ENCODE assay signal across 15 mouse cellular contexts in the genomic region with DNA sequence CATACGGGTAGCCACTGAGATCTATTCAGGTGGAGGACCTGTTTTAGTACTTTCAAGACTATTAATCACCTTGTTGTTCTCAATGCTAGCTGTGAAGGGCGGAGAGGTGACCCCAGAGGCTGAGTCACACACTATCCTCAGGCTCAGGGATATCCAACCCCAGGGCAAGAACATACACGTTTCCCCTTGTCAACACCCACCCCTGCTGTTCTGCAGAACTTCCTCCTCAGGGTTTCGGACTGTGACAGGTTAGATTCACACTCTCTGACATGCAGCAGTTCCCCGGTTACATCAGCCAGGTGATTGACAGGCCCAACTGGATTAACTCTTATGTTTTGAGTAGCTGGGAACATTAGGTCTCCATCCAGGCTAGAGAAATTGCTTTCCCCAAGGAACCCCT. TPM values are rescaled to one million over a fixed set of nuclear protein-coding genes. Genes with fewer than 3 reads are reported as not detected.
DNase-seq lines count a peak whose midpoint lies in the region; ATAC-seq and TF ChIP-seq lines count a peak whose summit lies in the region.
"Had no signal": no experiment of that assay in that cellular context is flagged by ENCODE, and none has a peak within 500 bp of the region (broad histone marks: within the 10 kb centered on the region; RNA-seq: fewer than 3 reads in every experiment).

No protein-coding gene starts in this region.

- peak; percentile 83 for ATAC-seq in stomach, postnatal 0 days (ENCODE audit: low FRiP score, low TSS enrichment)
- ATAC-seq: lung, postnatal 0 days had no signal

- H3K27me3 ChIP-seq in heart, embryonic 10.5 days (ENCODE audit: insufficient read depth, poor library complexity, severe bottlenecking), result no peaks in the 10 kb centered on the region
- H3K27me3 ChIP-seq in stomach, postnatal 0 days (ENCODE audit: control insufficient read depth, insufficient read depth, low read length), result no peaks in the 10 kb centered on the region
- H3K27me3 ChIP-seq: embryonic facial prominence, embryonic 12.5 days; neural tube, embryonic 12.5 days had no signal

- no peaks in the 10 kb centered on the region for H3K9me3 ChIP-seq in heart, embryonic 10.5 days
- no peaks in the 10 kb centered on the region for H3K9me3 ChIP-seq in stomach, postnatal 0 days (ENCODE audit: control insufficient read depth, low read length)
- H3K9me3 ChIP-seq: embryonic facial prominence, embryonic 12.5 days; neural tube, embryonic 12.5 days had no signal

- TF ChIP-seq CTCF in stomach, postnatal 0 days (IDR thresholded peaks at IDR 0.05; ENCODE audit: low read depth), result no peak

- no peak for TF ChIP-seq EP300 in stomach, postnatal 0 days (optimal IDR thresholded peaks at IDR 0.05)

- intact Hi-C loops in heart, postnatal 25 days (cut with DNase I), result no loop called here
- intact Hi-C loops in heart, postnatal 10 days (cut with DNase I), result no loop called here

- peak; percentile 83 for DNase-seq in heart, embryonic 10.5 days (ENCODE audit: low spot score)
- no peak for DNase-seq in heart, postnatal 25 days (ENCODE audit: low spot score)
- peak; percentile 64 for DNase-seq in urinary bladder, postnatal 14 days (ENCODE audit: low spot score)
- DNase-seq in urinary bladder, adult 2 months (ENCODE audit: low spot score), result no peak
- DNase-seq in heart, postnatal 10 days, result peak; percentile 11 to 14
- peak; percentile 25 for DNase-seq in stomach, postnatal 0 days (ENCODE audit: low spot score)
- no peak for DNase-seq in retina, postnatal 1 day
- no peak for DNase-seq in testis, postnatal 10 days (ENCODE audit: low spot score)
- DNase-seq: cerebellum, adult 8-10 months; midbrain, embryonic 14.5 days; thymus, postnatal 14 days had no signal

- peak overlapping the region; percentile 54; the same call in 1 of the 2 replicates for H3K27ac ChIP-seq in heart, embryonic 10.5 days
- peak overlapping the region; percentile 58; the same call in 1 of the 2 replicates for H3K27ac ChIP-seq in stomach, postnatal 0 days (replicated peaks)
- H3K27ac ChIP-seq: embryonic facial prominence, embryonic 12.5 days; layer of hippocampus, adult 2 months; neural tube, embryonic 12.5 days had no signal

- peaks cover 34% of the 10 kb centered on the region for H3K4me1 ChIP-seq in heart, embryonic 10.5 days
- H3K4me1 ChIP-seq in stomach, postnatal 0 days (replicated peaks; ENCODE audit: control insufficient read depth, insufficient read depth), result no peaks in the 10 kb centered on the region
- H3K4me1 ChIP-seq: embryonic facial prominence, embryonic 12.5 days; neural tube, embryonic 12.5 days had no signal

- 21% methylated on average over 5 of the region's 5 CpGs for WGBS in heart, embryonic 10.5 days
- WGBS in stomach, postnatal 0 days, result 36% methylated on average over 5 of the region's 5 CpGs

- H3K36me3 ChIP-seq in heart, embryonic 10.5 days, result peaks cover 28% of the 10 kb centered on the region
- H3K36me3 ChIP-seq in stomach, postnatal 0 days (ENCODE audit: control insufficient read depth, insufficient read depth, low read length), result peaks cover 4% of the 10 kb centered on the region; the same call in 1 of the 2 replicates
- H3K36me3 ChIP-seq: embryonic facial prominence, embryonic 12.5 days; neural tube, embryonic 12.5 days had no signal

- H3K4me2 ChIP-seq in stomach, postnatal 0 days (replicated peaks; ENCODE audit: low read depth), result no peak overlapping the region
- H3K4me2 ChIP-seq: embryonic facial prominence, embryonic 12.5 days; neural tube, embryonic 12.5 days had no signal

- no peak overlapping the region for H3K4me3 ChIP-seq in heart, embryonic 10.5 days
- H3K4me3 ChIP-seq in stomach, postnatal 0 days (ENCODE audit: low read depth, low read length), result no peak overlapping the region
- H3K4me3 ChIP-seq: embryonic facial prominence, embryonic 12.5 days; layer of hippocampus, adult 2 months; neural tube, embryonic 12.5 days had no signal

- no peak overlapping the region for H3K9ac ChIP-seq in stomach, postnatal 0 days (ENCODE audit: low read length)
- H3K9ac ChIP-seq: embryonic facial prominence, embryonic 12.5 days; neural tube, embryonic 12.5 days had no signal

RNA-seq across cellular contexts. Expression of gene Parp4, which starts 5.7 kb away (rescaled TPM):
- polyA plus RNA-seq in heart, embryonic 10.5 days (2016; fragmentation: Nextera tagmentation; extraction: Ambion mirVana), result 6.4 and 9.7 TPM in 2 replicates
- total RNA-seq in heart, postnatal 25 days (2021), result 10 to 100 TPM; 23.8 to 25.6 TPM
- 28.0 and 36.2 TPM in 2 replicates for polyA plus RNA-seq in urinary bladder, adult 2 months (2012; rRNA removed)
- 10 to 100 TPM; 26.8 to 29.4 TPM for total RNA-seq in heart, postnatal 10 days (2021)
- 6.6 and 7.2 TPM in 2 replicates for polyA plus RNA-seq in stomach, postnatal 0 days (2015; fragmentation: Nextera tagmentation; extraction: Ambion mirVana)

RNA-seq across cellular contexts. Expression of gene Cenpj, which starts 5.9 kb away (rescaled TPM):
- 12.6 and 12.9 TPM in 2 replicates for polyA plus RNA-seq in heart, embryonic 10.5 days (2016; fragmentation: Nextera tagmentation; extraction: Ambion mirVana)
- total RNA-seq in heart, postnatal 25 days (2021), result 1 to 10 TPM; 2.5 to 4.2 TPM
- 3.6 and 6.0 TPM in 2 replicates for polyA plus RNA-seq in urinary bladder, adult 2 months (2012; rRNA removed)
- 1 to 10 TPM; 3.0 to 3.6 TPM for total RNA-seq in heart, postnatal 10 days (2021)
- polyA plus RNA-seq in stomach, postnatal 0 days (2015; fragmentation: Nextera tagmentation; extraction: Ambion mirVana), result 1.9 and 2.2 TPM in 2 replicates

Comparison
In these comparisons a context has a peak if more than half of its experiments do, and no peak if none do; other contexts are left out.
1. DNase-seq: peak in heart, embryonic 10.5 days (single experiment), urinary bladder, postnatal 14 days (single experiment), heart, postnatal 10 days (2 of 2) and stomach, postnatal 0 days (single experiment); none in heart, postnatal 25 days (single experiment), urinary bladder, adult 2 months (single experiment), retina, postnatal 1 day (single experiment) and testis, postnatal 10 days (single experiment).